Mouse (Mus musculus) MEL (cell line): ENCODE data around the gene Cmtm7.

ENCODE experiments used
- CTCF ChIP-seq, 3 experiments: IDR thresholded peaks in 2 of 3; conservative IDR thresholded peaks in 1 of 3; 2 replicates each; pipeline ENCODE4 v1.5.1; 2011 to 2012; ENCODE audit warnings: low read length in 3 of 3, low read depth in 2 of 3, mild to moderate bottlenecking in 2 of 3, improper control_type of control experiment in 1 of 3, inconsistent platforms in 1 of 3, mixed read lengths in 1 of 3, moderate library complexity in 1 of 3; ENCODE audit not compliant: control insufficient read depth in 1 of 3, insufficient read depth in 1 of 3, poor library complexity in 1 of 3, severe bottlenecking in 1 of 3
- ETS1 ChIP-seq: IDR thresholded peaks from 2 replicates; pipeline ENCODE4 v1.6.1; 2012; ENCODE audit warnings: low read depth, mild to moderate bottlenecking, inconsistent platforms, low read length, improper control_type of control experiment, moderate library complexity
- TBP ChIP-seq: IDR thresholded peaks from 2 replicates; pipeline ENCODE4 v1.8.0; 2011; ENCODE audit warnings: low read depth, low read length, improper control_type of control experiment
- USF1 ChIP-seq: IDR thresholded peaks from 2 replicates; pipeline ENCODE4 v1.6.1; 2014; ENCODE audit warnings: low read depth, mild to moderate bottlenecking, inconsistent platforms, low read length, improper control_type of control experiment, moderate library complexity
- ZNF384 ChIP-seq: IDR thresholded peaks from 2 replicates; pipeline ENCODE4 v1.6.1; 2012; ENCODE audit warnings: low read depth, mild to moderate bottlenecking, inconsistent platforms, low read length, improper control_type of control experiment

GRCm38 (mm10) chr9:114787134-114787533, 5.5 kb upstream of the Cmtm7 start:
- TF ChIP-seq TBP, result no peak
- TF ChIP-seq CTCF (IDR thresholded peaks at IDR 0.05 in 2 of 3, conservative IDR thresholded peaks at IDR 0.05 in 1 of 3; ENCODE audit: control insufficient read depth in 1 of 3, insufficient read depth in 1 of 3, low read depth in 2 of 3, low read length in 3 of 3, poor library complexity in 1 of 3, severe bottlenecking in 1 of 3), result no peak
- TF ChIP-seq USF1, result no peak
- no peak for TF ChIP-seq ZNF384
- TF ChIP-seq ETS1, result no peak
